Mouse (Mus musculus): ENCODE results near the gene Hace1.
"Not testable (repeated sequence)": the region's sequence is repeated elsewhere in the genome, so short reads cannot be mapped to it uniquely, and the experiment has no call there.

Gene Hace1

GRCm38 (mm10) chr10:45577731-45578297 lies at the start of gene Hace1:
Hace1 (plus strand) TSS chr10:45577829.
- peak; percentile 84 for DNase-seq

GRCm38 (mm10) chr10:45537334-45537733 lies 40.3 kb upstream of the Hace1 start:
- not testable (repeated sequence) for DNase-seq

- DNase-seq, result no peak
Observed at GRCm38 (mm10) chr10:45542726-45543125, 34.9 kb upstream of the Hace1 start.

- DNase-seq, result no peak
Observed at GRCm38 (mm10) chr10:45546799-45547198, 30.8 kb upstream of the Hace1 start.

- peak; percentile 45 for DNase-seq
Observed at GRCm38 (mm10) chr10:45578298-45578821, 731 bp downstream of the Hace1 start.

- no peak for DNase-seq
Observed at GRCm38 (mm10) chr10:45583310-45583709, 5.7 kb downstream of the Hace1 start.

GRCm38 (mm10) chr10:45583829-45584228 lies 6.2 kb downstream of the Hace1 start:
- no peak for DNase-seq

- DNase-seq, result no peak
Observed at GRCm38 (mm10) chr10:45584311-45585102, 6.9 kb downstream of the Hace1 start.

- DNase-seq, result no peak
Observed at GRCm38 (mm10) chr10:45605853-45606252, 28.2 kb downstream of the Hace1 start.

- DNase-seq, result no peak
Observed at GRCm38 (mm10) chr10:45610727-45611126, 33.1 kb downstream of the Hace1 start.

- no peak for DNase-seq
Observed at GRCm38 (mm10) chr10:45616012-45616411, 38.4 kb downstream of the Hace1 start.

- no peak for DNase-seq
Observed at GRCm38 (mm10) chr10:45619039-45619438, 41.4 kb downstream of the Hace1 start.

GRCm38 (mm10) chr10:45631995-45632394 lies 54.4 kb downstream of the Hace1 start:
- DNase-seq, result no peak

- no peak for DNase-seq
Observed at GRCm38 (mm10) chr10:45632641-45633040, 55.0 kb downstream of the Hace1 start.

- no peak for DNase-seq
Observed at GRCm38 (mm10) chr10:45635201-45635600, 57.6 kb downstream of the Hace1 start.

- DNase-seq, result no peak
Observed at GRCm38 (mm10) chr10:45639762-45640161, 62.1 kb downstream of the Hace1 start.

GRCm38 (mm10) chr10:45654026-45654425 lies 76.4 kb downstream of the Hace1 start:
- DNase-seq, result no peak

GRCm38 (mm10) chr10:45662015-45662414 lies 84.4 kb downstream of the Hace1 start:
- DNase-seq, result no peak

GRCm38 (mm10) chr10:45668266-45668665 lies 90.6 kb downstream of the Hace1 start:
- no peak for DNase-seq

GRCm38 (mm10) chr10:45676796-45677195 lies 99.2 kb downstream of the Hace1 start:
- DNase-seq, result no peak

- no peak for DNase-seq
Observed at GRCm38 (mm10) chr10:45686191-45686590, 108.6 kb downstream of the Hace1 start.

GRCm38 (mm10) chr10:45694931-45695330 lies 117.3 kb downstream of the Hace1 start:
- no peak for DNase-seq

- DNase-seq, result no peak
Observed at GRCm38 (mm10) chr10:45695522-45695921, 117.9 kb downstream of the Hace1 start.

GRCm38 (mm10) chr10:45698930-45699329 lies 121.3 kb downstream of the Hace1 start:
- no peak for DNase-seq
